In genomic region chr9:44881941-44882435, GRCm38 (mm10) we compare ENCODE assay signal across 8 mouse cellular contexts. TPM values are rescaled to one million over a fixed set of nuclear protein-coding genes. Genes with fewer than 3 reads are reported as not detected.
DNase-seq lines count a peak whose midpoint lies in the region; ATAC-seq and TF ChIP-seq lines count a peak whose summit lies in the region.

No protein-coding gene starts in this region.

- H3K4me1 ChIP-seq in CH12.LX (ENCODE audit: control insufficient read depth in 1 of 2, insufficient read depth in 2 of 2): peaks cover 5 to 31% of the 10 kb centered on the region in 2 experiments; a peak in 3 of 4 replicates
- H3K4me1 ChIP-seq in forebrain, embryonic 10.5 days: peaks cover 48% of the 10 kb centered on the region
- peaks cover 43% of the 10 kb centered on the region for H3K4me1 ChIP-seq in heart, embryonic 15.5 days (replicated peaks)
- peaks cover 51% of the 10 kb centered on the region for H3K4me1 ChIP-seq in liver, embryonic 13.5 days (replicated peaks)
- peaks cover 20% of the 10 kb centered on the region for H3K4me1 ChIP-seq in neural tube, embryonic 11.5 days (ENCODE audit: control insufficient read depth, insufficient read depth, low read length)
- no peaks in the 10 kb centered on the region; the same call in 1 of the 2 replicates for H3K4me1 ChIP-seq in stomach, postnatal 0 days (replicated peaks; ENCODE audit: control insufficient read depth, insufficient read depth)

- H3K9me3 ChIP-seq in CH12.LX (replicated peaks; ENCODE audit: low read length): no peaks in the 10 kb centered on the region
- H3K9me3 ChIP-seq in forebrain, embryonic 10.5 days: no peaks in the 10 kb centered on the region
- no peaks in the 10 kb centered on the region for H3K9me3 ChIP-seq in heart, embryonic 15.5 days (replicated peaks)
- no peaks in the 10 kb centered on the region for H3K9me3 ChIP-seq in liver, embryonic 13.5 days (replicated peaks)
- H3K9me3 ChIP-seq in neural tube, embryonic 11.5 days (ENCODE audit: control insufficient read depth, low read length): no peaks in the 10 kb centered on the region
- no peaks in the 10 kb centered on the region for H3K9me3 ChIP-seq in stomach, postnatal 0 days (ENCODE audit: control insufficient read depth, low read length)

- H3K27ac ChIP-seq in CH12.LX (ENCODE audit: insufficient read depth, low read depth): peak overlapping the region; percentile 76
- peak overlapping the region; percentile 98 for H3K27ac ChIP-seq in forebrain, embryonic 10.5 days
- H3K27ac ChIP-seq in heart, embryonic 15.5 days: peak overlapping the region; percentile 97
- H3K27ac ChIP-seq in liver, embryonic 13.5 days: peak overlapping the region; percentile 91
- H3K27ac ChIP-seq in neural tube, embryonic 11.5 days (ENCODE audit: low read depth, low read length): peak overlapping the region; percentile 98
- H3K27ac ChIP-seq in stomach, postnatal 0 days (replicated peaks): peak overlapping the region; percentile 94

- in situ Hi-C loops in CH12.LX (cut with MboI; ENCODE audit: low pct_ligation_motif_present, low pct_unique_long_range_greater_than_20kb, low sequenced_read_pairs): no loop called here

- 0% methylated on average over 29 of the region's 29 CpGs for WGBS in forebrain, embryonic 10.5 days
- under 1% methylated on average over 29 of the region's 29 CpGs for WGBS in heart, embryonic 15.5 days
- 0% methylated on average over 29 of the region's 29 CpGs for WGBS in liver, embryonic 13.5 days (ENCODE audit: insufficient replicate concordance)
- WGBS in neural tube, embryonic 11.5 days: 0% methylated on average over 28 of the region's 29 CpGs
- WGBS in stomach, postnatal 0 days: under 1% methylated on average over 29 of the region's 29 CpGs

- H3K79me2 ChIP-seq in CH12.LX (replicated peaks; ENCODE audit: control insufficient read depth, extremely low read depth, insufficient read depth, poor library complexity, severe bottlenecking): peaks cover 39% of the 10 kb centered on the region

- peaks cover 0 to 14% of the 10 kb centered on the region in 2 experiments for H3K36me3 ChIP-seq in CH12.LX (replicated peaks in 1 of 2; ENCODE audit: control insufficient read depth in 1 of 2, insufficient read depth in 1 of 2, low read length in 1 of 2)
- peaks cover 16% of the 10 kb centered on the region for H3K36me3 ChIP-seq in forebrain, embryonic 10.5 days (replicated peaks)
- no peaks in the 10 kb centered on the region for H3K36me3 ChIP-seq in heart, embryonic 15.5 days
- H3K36me3 ChIP-seq in liver, embryonic 13.5 days: peaks cover 10% of the 10 kb centered on the region
- no peaks in the 10 kb centered on the region for H3K36me3 ChIP-seq in neural tube, embryonic 11.5 days (ENCODE audit: control insufficient read depth, insufficient read depth, low read length)
- H3K36me3 ChIP-seq in stomach, postnatal 0 days (ENCODE audit: control insufficient read depth, insufficient read depth, low read length): no peaks in the 10 kb centered on the region

- no peak for TF ChIP-seq EP300 in CH12.LX (IDR thresholded peaks at IDR 0.05; ENCODE audit: low read length)
- no peak for TF ChIP-seq EP300 in stomach, postnatal 0 days (optimal IDR thresholded peaks at IDR 0.05)

- peak; percentile 96 for TF ChIP-seq POLR2A in CH12.LX (IDR thresholded peaks at IDR 0.05; ENCODE audit: low read depth, low read length)

- peak overlapping the region; percentile 89 for H3K9ac ChIP-seq in CH12.LX (ENCODE audit: insufficient read depth, low read depth)
- peak overlapping the region; percentile 74 for H3K9ac ChIP-seq in heart, embryonic 15.5 days
- H3K9ac ChIP-seq in liver, embryonic 13.5 days: peak overlapping the region; percentile 93
- peak overlapping the region; percentile 95 for H3K9ac ChIP-seq in neural tube, embryonic 11.5 days (ENCODE audit: low read length)
- peak overlapping the region; percentile 68 for H3K9ac ChIP-seq in stomach, postnatal 0 days (ENCODE audit: low read length)

- DNase-seq in CH12.LX (ENCODE audit: extremely low read depth): peak; percentile 82
- peak; percentile 50 for DNase-seq in c-Kit-positive CD71-negative TER-119-negative erythroid progenitor cells, embryonic 14.5 days (ENCODE audit: low read depth)
- peak; percentile 89 for DNase-seq in forebrain, embryonic 10.5 days (ENCODE audit: extremely low spot score, low spot score)
- DNase-seq in kidney, postnatal 14 days: peak; percentile 90
- peak; percentile 62 for DNase-seq in liver, embryonic 13.5 days
- peak; percentile 90 for DNase-seq in neural tube, embryonic 11.5 days (ENCODE audit: low spot score)
- peak; percentile 69 for DNase-seq in stomach, postnatal 0 days (ENCODE audit: low spot score)

- peak overlapping the region; percentile 90 for H3K4me2 ChIP-seq in CH12.LX (ENCODE audit: insufficient read depth, low read depth, poor library complexity, severe bottlenecking)
- peak overlapping the region; percentile 100 for H3K4me2 ChIP-seq in heart, embryonic 15.5 days
- H3K4me2 ChIP-seq in liver, embryonic 13.5 days: peak overlapping the region; percentile 99
- H3K4me2 ChIP-seq in neural tube, embryonic 11.5 days (ENCODE audit: low read depth): peak overlapping the region; percentile 94
- peak overlapping the region; percentile 98 for H3K4me2 ChIP-seq in stomach, postnatal 0 days (replicated peaks; ENCODE audit: low read depth)

- peak; percentile 68 for ATAC-seq in heart, embryonic 15.5 days (replicated peaks; ENCODE audit: insufficient number of reproducible peaks, insufficient read depth, low FRiP score, low read depth)
- ATAC-seq in liver, embryonic 13.5 days (ENCODE audit: low read depth): peak; percentile 56
- ATAC-seq in neural tube, embryonic 11.5 days (ENCODE audit: insufficient read depth, low FRiP score, low TSS enrichment): peak; percentile 55
- ATAC-seq in stomach, postnatal 0 days (ENCODE audit: low FRiP score, low TSS enrichment): peak; percentile 35

- H3K27me3 ChIP-seq in CH12.LX (replicated peaks): no peaks in the 10 kb centered on the region
- H3K27me3 ChIP-seq in forebrain, embryonic 10.5 days (ENCODE audit: poor library complexity, severe bottlenecking): no peaks in the 10 kb centered on the region
- no peaks in the 10 kb centered on the region for H3K27me3 ChIP-seq in heart, embryonic 15.5 days
- H3K27me3 ChIP-seq in liver, embryonic 13.5 days: peaks cover 14% of the 10 kb centered on the region
- no peaks in the 10 kb centered on the region for H3K27me3 ChIP-seq in neural tube, embryonic 11.5 days (ENCODE audit: control insufficient read depth, insufficient read depth, low read length)
- H3K27me3 ChIP-seq in stomach, postnatal 0 days (ENCODE audit: control insufficient read depth, insufficient read depth, low read length): no peaks in the 10 kb centered on the region

- dilution Hi-C loops in CH12.LX (cut with MboI; ENCODE audit: extremely low pct_ligation_motif_present, extremely low pct_unique_long_range_greater_than_20kb, low sequenced_read_pairs): no loop called here

- TF ChIP-seq CTCF in CH12.LX (conservative IDR thresholded peaks at IDR 0.05 in 1 of 2, IDR thresholded peaks at IDR 0.05 in 1 of 2; ENCODE audit: low read depth in 2 of 2, low read length in 2 of 2): no peak
- TF ChIP-seq CTCF in stomach, postnatal 0 days (IDR thresholded peaks at IDR 0.05; ENCODE audit: low read depth): no peak

- TF ChIP-seq RAD21 in CH12.LX (IDR thresholded peaks at IDR 0.05; ENCODE audit: low read depth, low read length): no peak

- peak overlapping the region; percentile 64 to 95 (median 92) for H3K4me3 ChIP-seq in CH12.LX (replicated peaks in 1 of 3; ENCODE audit: low read depth in 2 of 3, low read length in 2 of 3, poor library complexity in 1 of 3)
- H3K4me3 ChIP-seq in forebrain, embryonic 10.5 days: peak overlapping the region; percentile 96
- H3K4me3 ChIP-seq in heart, embryonic 15.5 days: peak overlapping the region; percentile 99
- H3K4me3 ChIP-seq in liver, embryonic 13.5 days (replicated peaks): peak overlapping the region; percentile 97
- peak overlapping the region; percentile 99 for H3K4me3 ChIP-seq in neural tube, embryonic 11.5 days (ENCODE audit: low read depth, low read length)
- peak overlapping the region; percentile 96 for H3K4me3 ChIP-seq in stomach, postnatal 0 days (ENCODE audit: low read depth, low read length)

TF ChIP-seq in CH12.LX, 34 proteins besides CTCF, POLR2A, EP300 and RAD21 (continues in another document):
- peak; percentile 90 for TF ChIP-seq NELFE (IDR thresholded peaks at IDR 0.05; ENCODE audit: low read depth, low read length)
- no peak for TF ChIP-seq SMC3 (IDR thresholded peaks at IDR 0.05; ENCODE audit: low read depth, low read length)
- TF ChIP-seq ELF1 (IDR thresholded peaks at IDR 0.05; ENCODE audit: low read depth, low read length): 0 out of 2 replicates have a peak, but pooled peaks have one; percentile 10
- TF ChIP-seq ZC3H11A (IDR thresholded peaks at IDR 0.05; ENCODE audit: low read depth, low read length): no peak
- no peak for TF ChIP-seq ZNF384 (IDR thresholded peaks at IDR 0.05; ENCODE audit: low read depth, low read length)
- TF ChIP-seq JUN (IDR thresholded peaks at IDR 0.05; ENCODE audit: insufficient read depth, low read depth, low read length): no peak
- TF ChIP-seq NRF1 (IDR thresholded peaks at IDR 0.05; ENCODE audit: low read depth, low read length): no peak
- TF ChIP-seq RCOR1 (conservative IDR thresholded peaks at IDR 0.05; ENCODE audit: low read depth, low read length): no peak
- TF ChIP-seq JUND (conservative IDR thresholded peaks at IDR 0.05; ENCODE audit: low read depth, low read length): no peak

RNA-seq across cellular contexts. Expression of gene Kmt2a, which starts 0.9 kb away (rescaled TPM):
- total RNA-seq in CH12.LX (2012; rRNA removed): 7.2 and 7.3 TPM in 2 replicates
- 2.2 and 2.5 TPM in 2 replicates for total RNA-seq in CH12.LX (2014; rRNA removed)
- 13.4 and 21.3 TPM in 2 replicates for polyA plus RNA-seq in CH12.LX (2012; ENCODE audit: insufficient read length, low read depth)
- polyA plus RNA-seq in forebrain, embryonic 10.5 days (2016; fragmentation: Nextera tagmentation; extraction: Ambion mirVana): 10.3 and 10.8 TPM in 2 replicates
- 9.3 and 10.1 TPM in 2 replicates for polyA plus RNA-seq in heart, embryonic 15.5 days (2015; fragmentation: Nextera tagmentation; extraction: Ambion mirVana)
- polyA plus RNA-seq in liver, embryonic 13.5 days (2015; fragmentation: Nextera tagmentation; extraction: Ambion mirVana): 3.8 and 4.0 TPM in 2 replicates
- polyA plus RNA-seq in neural tube, embryonic 11.5 days (2014; fragmentation: Nextera tagmentation; extraction: Ambion mirVana): 13.4 and 13.5 TPM in 2 replicates
- polyA plus RNA-seq in stomach, postnatal 0 days (2015; fragmentation: Nextera tagmentation; extraction: Ambion mirVana): 3.9 and 4.3 TPM in 2 replicates

RNA-seq across cellular contexts. Expression of gene Atp5l, which starts 38.6 kb away (rescaled TPM):
- total RNA-seq in CH12.LX (2012; rRNA removed): 490 and 550 TPM in 2 replicates
- 689 and 720 TPM in 2 replicates for total RNA-seq in CH12.LX (2014; rRNA removed)
- 277 and 311 TPM in 2 replicates for polyA plus RNA-seq in CH12.LX (2012; ENCODE audit: insufficient read length, low read depth)
- polyA plus RNA-seq in forebrain, embryonic 10.5 days (2016; fragmentation: Nextera tagmentation; extraction: Ambion mirVana): 509 and 532 TPM in 2 replicates
- polyA plus RNA-seq in heart, embryonic 15.5 days (2015; fragmentation: Nextera tagmentation; extraction: Ambion mirVana): 1,028 and 1,424 TPM in 2 replicates
- polyA plus RNA-seq in liver, embryonic 13.5 days (2015; fragmentation: Nextera tagmentation; extraction: Ambion mirVana): 546 and 569 TPM in 2 replicates
- polyA plus RNA-seq in neural tube, embryonic 11.5 days (2014; fragmentation: Nextera tagmentation; extraction: Ambion mirVana): 555 and 597 TPM in 2 replicates
- 1,024 and 1,071 TPM in 2 replicates for polyA plus RNA-seq in stomach, postnatal 0 days (2015; fragmentation: Nextera tagmentation; extraction: Ambion mirVana)

Comparison
In these comparisons a context has a peak if more than half of its experiments do, and no peak if none do; other contexts are left out.
1. Peak in every context shown above with its lines: DNase-seq, ATAC-seq, H3K4me3 ChIP-seq and H3K27ac ChIP-seq.